Mouse (Mus musculus) lung, adult 2 months (tissue): ENCODE measurements around the gene Dtnb. TPM values are rescaled to one million over a fixed set of nuclear protein-coding genes. Genes with fewer than 3 reads are reported as not detected.

Experiments
- DNase-seq: peaks from one replicate; pipeline ENCODE4 v3.0.0; 2022
- H3K4me1 ChIP-seq: fragments of 200-500 bp; 2 replicates; pipeline ENCODE4 v1.6.1; 2011; ENCODE audit warnings: low read length; ENCODE audit not compliant: control insufficient read depth, insufficient read depth
- H3K4me3 ChIP-seq: fragments of 200-500 bp; replicated peaks from 2 replicates; pipeline ENCODE3; 2011; ENCODE audit warnings: low read depth, mild to moderate bottlenecking, control low read depth, low read length; ENCODE audit errors: extremely low read depth
- CTCF ChIP-seq: fragments of 200-500 bp; IDR thresholded peaks from 2 replicates; pipeline ENCODE4 v1.5.1; 2011; ENCODE audit warnings: mild to moderate bottlenecking, low read length, control low read depth; ENCODE audit not compliant: insufficient read depth
- POLR2A ChIP-seq: fragments of 200-500 bp; IDR thresholded peaks from 2 replicates; pipeline ENCODE4 v1.6.1; 2011; ENCODE audit warnings: low read depth, mild to moderate bottlenecking, control low read depth, low read length, borderline replicate concordance; ENCODE audit errors: extremely low read depth
- WGBS: fragments of 180-500 bp; shearing (Covaris S2); methylation state at CpG from one replicate; pipeline ENCODE4 v1.1.7; 2018; 5-methylcytosine and 5-hydroxymethylcytosine counted together
- polyA plus RNA-seq: library from polyadenylated mRNA; depleted of rRNA; stranded (reverse); fragments of >200 nt; gene quantifications from 2 replicates; pipeline ENCODE4 v1.2.3, GENCODE M21; 2012

Gene Dtnb
- polyA plus RNA-seq, 1 experiment, result 27.9 TPM

- 76% methylated on average over 4 of the region's 4 CpGs for WGBS
- no peak overlapping the region for H3K4me3 ChIP-seq
- no peaks in the 10 kb centered on the region for H3K4me1 ChIP-seq
- no peak for DNase-seq
- no peak for TF ChIP-seq CTCF
- no peak for TF ChIP-seq POLR2A
These were observed 85.1 kb downstream of the Dtnb start for GRCm38 (mm10) chr12:3657234-3657633.

DNA sequence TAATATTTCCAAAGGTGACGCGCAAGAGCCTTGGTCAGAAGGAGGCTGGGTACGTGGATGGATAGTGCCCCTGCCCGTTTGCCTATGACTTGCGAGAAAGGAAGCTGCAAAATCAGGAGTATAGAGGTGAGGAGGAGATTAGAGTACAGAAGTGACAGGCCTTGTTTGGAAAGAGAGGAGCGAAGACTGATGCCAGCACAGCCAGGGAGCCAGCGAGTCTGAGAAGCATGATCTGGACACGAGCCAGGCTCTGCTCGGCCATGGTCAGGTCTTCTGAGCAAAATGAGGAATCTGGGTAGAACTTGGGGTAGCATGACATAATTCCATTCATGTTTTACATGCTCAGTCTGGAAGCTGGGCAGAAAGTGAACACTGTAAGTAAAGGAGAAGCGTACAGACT lies 85.6 kb downstream of the Dtnb start:
- Histone ChIP-seq H3K4me1 (no peaks in the 10 kb centered on the region), H3K4me3 (no peak overlapping the region)
- TF ChIP-seq CTCF, result no peak
- no peak for TF ChIP-seq POLR2A
- 82% methylated on average over 10 of the region's 10 CpGs for WGBS
- no peak for DNase-seq

DNA sequence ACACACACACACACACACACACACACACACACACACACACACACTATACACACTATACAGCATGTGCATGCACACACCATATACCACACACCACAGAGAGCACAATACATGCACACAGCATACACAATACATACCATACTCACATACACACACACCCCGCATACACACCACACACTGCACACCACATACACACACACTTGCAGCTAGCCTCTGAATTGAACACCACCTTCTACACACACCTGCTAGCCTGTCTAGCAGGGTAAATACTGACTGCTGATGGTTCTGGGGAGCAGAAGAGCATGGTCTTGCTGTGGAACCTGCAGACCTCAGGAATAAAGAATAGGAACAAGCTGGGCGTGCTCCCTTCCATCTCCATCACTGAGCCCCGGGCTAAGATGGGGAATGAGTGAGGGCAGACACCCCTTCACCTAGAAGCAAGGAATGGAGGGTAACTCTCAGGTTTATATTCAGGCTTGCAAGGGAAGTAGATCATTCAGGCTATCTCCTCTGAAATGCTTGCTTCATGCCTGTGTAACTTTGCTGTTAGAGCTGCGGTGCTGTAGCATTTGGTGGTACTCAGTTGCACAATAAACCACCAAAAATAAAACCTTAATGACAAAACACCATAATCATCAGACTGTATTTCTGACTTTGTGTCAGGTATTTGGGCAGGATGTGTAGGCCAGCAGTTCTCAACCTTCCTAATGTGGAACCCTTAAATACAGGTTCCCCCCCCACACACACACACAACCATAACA lies 87.6 kb downstream of the Dtnb start:
- no peak overlapping the region for H3K4me3 ChIP-seq
- TF ChIP-seq CTCF (no peak), POLR2A (no peak)
- no peak for DNase-seq
- no peaks in the 10 kb centered on the region for H3K4me1 ChIP-seq
- 89% methylated on average over 4 of the region's 4 CpGs for WGBS

GRCm38 (mm10) chr12:3660985-3661635 lies 88.9 kb downstream of the Dtnb start:
- TF ChIP-seq CTCF, result no peak
- no peak for TF ChIP-seq POLR2A
- Histone ChIP-seq H3K4me1 (no peaks in the 10 kb centered on the region), H3K4me3 (no peak overlapping the region)
- 45% methylated on average over 1 of the region's 1 CpGs for WGBS
- no peak for DNase-seq

DNA sequence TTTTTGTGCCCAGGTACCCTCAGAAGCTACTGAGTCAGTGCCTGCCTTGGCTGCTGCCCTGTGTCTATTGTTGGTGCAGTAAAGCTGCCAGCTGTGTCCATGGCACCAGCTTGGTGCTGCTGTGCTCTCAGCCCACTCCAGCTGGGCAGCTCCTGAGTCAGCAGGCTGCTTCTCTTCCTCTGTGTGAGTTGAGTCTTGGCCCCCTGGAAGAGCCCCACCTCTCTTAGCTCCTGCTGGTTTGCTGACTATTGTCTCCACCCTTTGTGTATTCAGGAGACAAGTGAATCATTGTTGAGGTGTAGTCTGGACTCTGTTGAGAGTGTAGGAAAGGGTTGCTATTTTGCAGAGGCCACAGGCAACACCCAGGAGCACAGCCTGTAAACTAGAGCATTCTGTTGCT lies 90.5 kb downstream of the Dtnb start:
- Histone ChIP-seq H3K4me1 (no peaks in the 10 kb centered on the region), H3K4me3 (no peak overlapping the region)
- no peak for TF ChIP-seq POLR2A
- TF ChIP-seq CTCF, result no peak
- no peak for DNase-seq

GRCm38 (mm10) chr12:3663386-3663785 lies 91.2 kb downstream of the Dtnb start:
- TF ChIP-seq CTCF (no peak), POLR2A (no peak)
- H3K4me1 ChIP-seq, result no peaks in the 10 kb centered on the region
- no peak for DNase-seq
- H3K4me3 ChIP-seq, result no peak overlapping the region
- WGBS, result 87% methylated on average over 7 of the region's 7 CpGs

DNA sequence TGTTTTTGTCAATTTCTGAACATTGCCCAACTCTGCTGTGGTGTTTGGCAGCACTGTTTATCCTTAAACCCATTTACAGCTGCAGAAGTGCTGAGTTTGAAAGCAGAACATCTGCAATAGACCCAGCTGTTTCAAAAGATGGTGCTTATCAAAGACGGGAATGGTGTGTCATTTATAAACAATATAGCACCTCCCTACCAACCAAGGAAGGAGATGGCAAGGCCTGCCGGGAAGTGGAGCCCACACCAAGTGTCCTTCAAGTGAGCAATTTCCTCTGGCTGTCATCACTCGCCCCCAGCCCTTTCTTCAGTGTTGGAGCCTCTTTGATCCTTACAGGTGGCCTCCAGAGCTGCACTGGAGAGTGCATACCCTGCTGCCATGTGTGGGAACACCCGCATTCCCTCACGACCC lies 97.8 kb downstream of the Dtnb start:
- TF ChIP-seq CTCF (no peak), POLR2A (no peak)
- WGBS, result 26% methylated on average over 5 of the region's 5 CpGs
- H3K4me3 ChIP-seq, result no peak overlapping the region

GRCm38 (mm10) chr12:3671117-3671516 lies 98.9 kb downstream of the Dtnb start:
- TF ChIP-seq POLR2A (no peak), CTCF (no peak)
- DNase-seq, result no peak
- Histone ChIP-seq H3K4me3 (no peak overlapping the region), H3K4me1 (no peaks in the 10 kb centered on the region)
- 68% methylated on average over 4 of the region's 4 CpGs for WGBS

More for the DNA sequence above, 97.8 kb downstream of the Dtnb start:
- DNase-seq, result no peak
- H3K4me1 ChIP-seq, result no peaks in the 10 kb centered on the region

DNA sequence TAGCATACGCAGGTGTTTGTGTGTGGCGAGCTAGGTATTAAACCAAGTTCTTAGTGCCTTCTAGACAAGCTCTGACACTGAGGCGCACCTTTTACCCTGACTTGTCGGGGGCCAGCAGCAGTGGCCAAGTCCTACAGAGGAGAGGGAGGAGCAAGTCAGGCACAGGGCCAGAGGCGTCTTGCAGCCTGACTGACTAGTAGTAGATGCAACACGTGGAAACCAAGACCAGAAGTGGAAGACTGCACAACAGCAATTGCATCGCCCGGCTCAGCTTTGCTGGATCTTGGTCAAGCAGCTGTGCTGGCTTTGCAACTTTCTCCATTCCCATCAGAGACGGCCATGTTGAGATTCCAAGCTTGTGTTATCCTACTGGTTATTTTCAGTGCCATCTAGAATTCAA lies 100.6 kb downstream of the Dtnb start:
- H3K4me1 ChIP-seq, result no peaks in the 10 kb centered on the region

DNA sequence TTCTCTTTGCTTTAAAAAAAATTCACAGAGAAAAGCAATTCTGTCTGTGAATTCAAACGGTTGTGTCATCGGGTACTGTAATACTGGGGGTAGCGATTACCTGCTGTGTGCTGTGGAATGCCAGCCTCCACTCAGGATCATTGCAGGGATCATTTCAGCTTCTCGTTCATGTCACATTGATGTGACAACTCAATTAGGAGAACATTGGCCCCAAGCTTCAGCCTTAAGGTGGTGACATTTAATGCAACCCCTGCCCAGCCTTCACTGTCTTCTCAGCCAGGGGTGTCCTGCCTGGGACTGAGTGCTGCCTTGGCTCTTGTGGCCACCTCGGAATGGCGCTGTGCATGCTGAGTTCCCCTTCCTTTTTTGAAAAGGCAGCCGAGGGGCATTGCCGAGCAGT lies 101.7 kb downstream of the Dtnb start:
- Histone ChIP-seq H3K4me1 (no peaks in the 10 kb centered on the region), H3K4me3 (no peak overlapping the region)
- no peak for TF ChIP-seq CTCF
- no peak for TF ChIP-seq POLR2A
- DNase-seq, result no peak
- WGBS, result 85% methylated on average over 8 of the region's 8 CpGs

More for the DNA sequence above, 100.6 kb downstream of the Dtnb start:
- no peak overlapping the region for H3K4me3 ChIP-seq
- DNase-seq, result no peak
- WGBS, result 73% methylated on average over 9 of the region's 9 CpGs
- TF ChIP-seq CTCF (no peak), POLR2A (no peak)
